Mouse (Mus musculus) lung, embryonic 16.5 days (tissue): ENCODE data around the gene Kif5c. TPM values are rescaled to one million over a fixed set of nuclear protein-coding genes. Genes with fewer than 3 reads are reported as not detected.

Experiments used
- ATAC-seq: fragments of 200-750 bp; cut with Nextera tagmentation; 2 replicates; pipeline ENCODE4 v1.8.0; 2017; ENCODE audit warnings: low read depth, mild to moderate bottlenecking, moderate library complexity
- H3K27ac ChIP-seq: fragments of 300-500 bp; sonication (generic); 2 replicates; pipeline ENCODE4 v1.5.1; 2014; ENCODE audit warnings: mild to moderate bottlenecking, control low read depth, low read length
- H3K27me3 ChIP-seq: fragments of 300-500 bp; sonication (generic); 2 replicates; pipeline ENCODE4 v1.6.1; 2014; ENCODE audit warnings: low read depth, low read length, mixed read lengths; ENCODE audit not compliant: control insufficient read depth, insufficient read depth
- H3K36me3 ChIP-seq: fragments of 300-500 bp; sonication (generic); 2 replicates; pipeline ENCODE4 v1.6.1; 2014; ENCODE audit warnings: low read length; ENCODE audit not compliant: control insufficient read depth, insufficient read depth
- H3K4me1 ChIP-seq: fragments of 300-500 bp; sonication (generic); replicated peaks from 2 replicates; pipeline ENCODE4 v1.6.1; 2014; ENCODE audit warnings: low read length, mixed read lengths; ENCODE audit not compliant: control insufficient read depth, insufficient read depth
- H3K4me2 ChIP-seq: fragments of 300-500 bp; sonication (generic); 2 replicates; pipeline ENCODE4 v1.6.1; 2014; ENCODE audit warnings: low read depth, low read length, control low read depth
- H3K4me3 ChIP-seq: fragments of 300-500 bp; sonication (generic); 2 replicates; pipeline ENCODE4 v1.5.1; 2014; ENCODE audit warnings: mild to moderate bottlenecking, low read length, control low read depth
- H3K9ac ChIP-seq: fragments of 300-500 bp; sonication (generic); 2 replicates; pipeline ENCODE4 v1.6.1; 2014; ENCODE audit warnings: low read length, control low read depth
- H3K9me3 ChIP-seq: fragments of 300-500 bp; sonication (generic); 2 replicates; pipeline ENCODE4 v1.6.1; 2016; ENCODE audit warnings: low read length; ENCODE audit not compliant: control insufficient read depth
- WGBS: fragments of 180-500 bp; shearing (Covaris S2); extraction: QIAGEN DNeasy Blood & Tissue Kit; methylation state at CpG from one replicate; pipeline ENCODE4 v1.1.7; 2014; 5-methylcytosine and 5-hydroxymethylcytosine counted together
- polyA plus RNA-seq: library from polyadenylated mRNA; unstranded; fragments of >200 nt; fragmentation: Nextera tagmentation; extraction: Ambion mirVana; gene quantifications from 2 replicates; pipeline ENCODE4 v1.2.1, GENCODE M21; 2015

The Kif5c gene
- polyA plus RNA-seq: 0.85 and 0.88 TPM in 2 replicates

- H3K27ac ChIP-seq: no peak within 1 kb of the TSS
- no peaks in the 10 kb centered on the region for H3K36me3 ChIP-seq
- 4% methylated on average over 53 of the region's 54 CpGs for WGBS
- peaks cover 10% of the 10 kb centered on the region; the same call in 1 of the 2 replicates for H3K4me1 ChIP-seq
- no peaks in the 10 kb centered on the region for H3K9me3 ChIP-seq
- H3K4me3 ChIP-seq: peak within 1 kb of the TSS; percentile 65
- peak within 1 kb of the TSS; percentile 45 for H3K9ac ChIP-seq
- peak; percentile 98 for ATAC-seq
- H3K4me2 ChIP-seq: peak within 1 kb of the TSS; percentile 98
- peaks cover 26% of the 10 kb centered on the region for H3K27me3 ChIP-seq
Observed at GRCm38 (mm10) chr2:49618829-49619718, at the start of gene Kif5c. Gene Kif5c, plus strand, starts transcription at chr2:49619298.

DNA sequence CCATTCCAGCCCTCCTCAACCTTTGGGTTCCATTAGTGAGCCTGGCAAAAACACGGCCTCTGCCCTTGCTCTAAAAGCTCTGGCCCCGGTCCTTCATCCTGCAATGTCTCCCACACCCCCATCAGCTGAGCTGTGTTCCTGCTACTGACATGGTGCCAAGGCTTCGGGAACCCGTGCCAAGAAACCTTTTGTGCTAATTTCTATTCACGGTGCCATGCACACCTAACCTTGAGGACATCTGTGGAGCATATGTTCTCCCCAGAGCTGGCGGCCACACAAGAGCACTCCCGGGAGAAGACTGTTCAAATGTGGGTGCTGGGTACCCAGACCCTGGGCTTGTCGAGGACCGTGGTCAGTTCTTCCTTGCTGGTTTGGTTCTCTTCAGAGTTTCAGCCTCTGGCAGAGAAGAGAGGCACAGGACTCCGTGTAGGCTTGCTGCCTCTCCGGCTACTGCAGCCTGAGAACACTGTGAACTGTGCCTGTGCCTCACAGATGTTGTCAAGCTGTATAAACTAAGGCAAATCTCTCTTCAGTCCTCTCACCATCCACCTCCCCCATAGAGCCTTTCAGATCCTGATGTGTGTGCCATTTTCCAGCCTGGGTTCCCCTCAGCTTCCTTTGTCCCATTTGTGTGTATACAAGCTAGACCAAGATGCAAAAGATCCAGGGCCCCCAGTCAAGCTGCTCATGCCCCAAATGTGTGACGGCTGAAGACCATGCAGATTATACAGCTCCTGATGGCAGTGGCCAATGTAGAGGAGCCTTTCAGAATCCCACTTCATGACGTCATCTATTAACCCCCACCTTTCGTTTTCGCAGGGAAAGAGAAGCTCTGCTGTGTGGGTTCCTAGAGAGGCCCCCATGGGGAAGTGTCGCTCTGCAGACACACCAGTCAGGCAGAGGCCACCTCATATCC lies 49.0 kb upstream of the Kif5c start:
- Histone ChIP-seq H3K4me1 (no peaks in the 10 kb centered on the region), H3K4me3 (no peak overlapping the region), H3K27me3 (no peaks in the 10 kb centered on the region), H3K4me2 (no peak overlapping the region), H3K36me3 (no peaks in the 10 kb centered on the region), H3K9ac (no peak overlapping the region), H3K9me3 (no peaks in the 10 kb centered on the region), H3K27ac (no peak overlapping the region)
- 56% methylated on average over 16 of the region's 16 CpGs for WGBS
- peak; percentile 41 for ATAC-seq

DNA sequence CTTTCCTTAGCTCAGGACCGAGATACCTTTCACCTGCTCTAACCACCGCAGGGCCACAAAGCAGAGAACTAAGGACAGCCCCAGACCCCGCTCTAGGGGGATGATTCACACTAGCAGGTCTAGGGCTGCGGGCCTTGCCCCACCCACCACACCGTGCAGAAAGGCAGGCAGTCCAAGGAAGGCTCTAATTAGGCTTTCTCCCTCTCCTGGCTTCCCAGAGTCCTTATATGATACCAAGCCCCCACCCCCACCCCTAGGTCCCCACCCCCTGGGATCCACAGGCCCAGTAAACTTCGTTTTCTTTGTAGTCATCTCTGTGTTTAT lies 48.4 kb upstream of the Kif5c start:
- no peak overlapping the region for H3K27ac ChIP-seq
- H3K4me2 ChIP-seq: no peak overlapping the region
- no peaks in the 10 kb centered on the region for H3K27me3 ChIP-seq
- H3K9ac ChIP-seq: no peak overlapping the region
- no peak for ATAC-seq
- no peaks in the 10 kb centered on the region for H3K36me3 ChIP-seq
- H3K4me1 ChIP-seq: no peaks in the 10 kb centered on the region
- no peaks in the 10 kb centered on the region for H3K9me3 ChIP-seq
- 54% methylated on average over 6 of the region's 6 CpGs for WGBS
- no peak overlapping the region for H3K4me3 ChIP-seq

GRCm38 (mm10) chr2:49571159-49571920 lies 47.8 kb upstream of the Kif5c start:
- Histone ChIP-seq H3K9me3 (no peaks in the 10 kb centered on the region), H3K4me1 (no peaks in the 10 kb centered on the region), H3K27ac (no peak overlapping the region), H3K4me3 (no peak overlapping the region), H3K9ac (no peak overlapping the region), H3K27me3 (no peaks in the 10 kb centered on the region), H3K36me3 (no peaks in the 10 kb centered on the region), H3K4me2 (no peak overlapping the region)
- WGBS: 70% methylated on average over 11 of the region's 11 CpGs
- ATAC-seq: no peak

- no peaks in the 10 kb centered on the region for H3K4me1 ChIP-seq
- H3K27me3 ChIP-seq: no peaks in the 10 kb centered on the region
- no peak overlapping the region for H3K4me2 ChIP-seq
- no peak overlapping the region for H3K4me3 ChIP-seq
- 60% methylated on average over 12 of the region's 12 CpGs for WGBS
- H3K9ac ChIP-seq: no peak overlapping the region
- no peaks in the 10 kb centered on the region for H3K9me3 ChIP-seq
- no peak overlapping the region for H3K27ac ChIP-seq
- no peak for ATAC-seq
- H3K36me3 ChIP-seq: no peaks in the 10 kb centered on the region
Observed at GRCm38 (mm10) chr2:49572111-49572642, 46.9 kb upstream of the Kif5c start.

GRCm38 (mm10) chr2:49572684-49573083 lies 46.4 kb upstream of the Kif5c start:
- Histone ChIP-seq H3K27ac (no peak overlapping the region), H3K9me3 (no peaks in the 10 kb centered on the region), H3K4me2 (no peak overlapping the region), H3K36me3 (no peaks in the 10 kb centered on the region), H3K27me3 (no peaks in the 10 kb centered on the region), H3K9ac (no peak overlapping the region), H3K4me3 (no peak overlapping the region), H3K4me1 (no peaks in the 10 kb centered on the region)
- 77% methylated on average over 9 of the region's 9 CpGs for WGBS
- ATAC-seq: no peak

DNA sequence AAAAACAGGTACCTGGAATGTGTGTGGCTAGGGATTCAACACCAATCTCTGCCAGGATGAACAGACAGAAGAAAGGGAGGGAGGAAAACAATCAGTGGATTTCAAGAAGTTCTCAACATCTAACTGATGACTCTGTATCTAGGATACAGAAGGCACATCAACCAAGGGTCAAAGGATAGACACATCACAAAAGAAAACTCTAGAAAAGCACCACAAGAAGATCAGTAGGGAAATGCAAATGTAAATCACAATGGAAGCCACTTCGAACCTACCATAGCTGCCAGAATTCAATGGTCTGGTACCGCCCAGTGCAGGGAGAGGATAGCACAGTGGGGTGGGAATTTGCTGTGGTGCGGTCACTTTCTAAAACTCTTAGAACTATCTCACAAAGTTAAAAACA lies 45.8 kb upstream of the Kif5c start:
- no peaks in the 10 kb centered on the region for H3K9me3 ChIP-seq
- no peak for ATAC-seq
- H3K27me3 ChIP-seq: no peaks in the 10 kb centered on the region
- H3K27ac ChIP-seq: no peak overlapping the region
- 94% methylated on average over 3 of the region's 3 CpGs for WGBS
- H3K4me2 ChIP-seq: no peak overlapping the region
- H3K9ac ChIP-seq: no peak overlapping the region
- no peak overlapping the region for H3K4me3 ChIP-seq
- no peaks in the 10 kb centered on the region for H3K4me1 ChIP-seq
- H3K36me3 ChIP-seq: no peaks in the 10 kb centered on the region

DNA sequence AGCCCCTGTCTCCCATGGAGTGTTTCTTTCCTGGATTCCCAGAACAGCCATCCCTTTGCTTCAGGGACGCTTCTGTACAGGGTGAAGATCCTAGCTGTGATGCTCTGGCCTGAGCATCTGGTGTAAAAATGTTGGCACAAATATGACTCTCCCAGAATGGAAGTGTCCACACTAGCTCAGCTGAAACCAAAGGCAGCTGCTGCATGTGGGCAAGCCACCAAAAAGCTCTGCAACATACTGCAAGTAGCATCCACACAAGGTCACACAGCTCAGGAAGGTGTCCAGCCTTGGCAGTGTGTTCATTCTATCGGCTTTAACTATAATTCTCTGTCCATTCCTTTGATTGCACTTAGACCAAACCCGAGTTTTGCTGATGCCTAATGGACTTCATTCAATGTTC lies 38.5 kb upstream of the Kif5c start:
- Histone ChIP-seq H3K27me3 (no peaks in the 10 kb centered on the region), H3K4me1 (no peaks in the 10 kb centered on the region), H3K4me2 (no peak overlapping the region), H3K4me3 (no peak overlapping the region), H3K9me3 (no peaks in the 10 kb centered on the region), H3K36me3 (no peaks in the 10 kb centered on the region), H3K27ac (no peak overlapping the region), H3K9ac (no peak overlapping the region)
- 67% methylated on average over 3 of the region's 3 CpGs for WGBS
- no peak for ATAC-seq
